Mouse (Mus musculus): ENCODE measurements around the gene Mrps6. TPM values are rescaled to one million over a fixed set of nuclear protein-coding genes. Genes with fewer than 3 reads are reported as not detected.

The Mrps6 gene
- polyA plus RNA-seq, 1 experiment, result 64.4 TPM

Other genes with a start within 250 kb of the Mrps6 start
- gene Gm49711, start within 50 bp of the Mrps6 start, polyA plus RNA-seq (2012; rRNA removed), result 0.07 TPM in 1 of 2 replicates, not detected in the other
- 2.0 and 2.2 TPM in 2 replicates for gene Slc5a3, start 52 bp downstream of the Mrps6 start, polyA plus RNA-seq (2012; rRNA removed)
- gene Kcne2, start 234.1 kb downstream of the Mrps6 start, polyA plus RNA-seq (2012; rRNA removed), result not detected in 2 replicates
- 60.7 and 70.4 TPM in 2 replicates for gene Smim11, start 243.0 kb downstream of the Mrps6 start, polyA plus RNA-seq (2012; rRNA removed)